Mouse (Mus musculus): ENCODE measurements at regions not wholly inside any gene's neighbourhood (a gene's known extent, or its start where the extent isn't known, plus 50 kb on each side); places are given as distances from the start of the nearest gene placed in this dataset.

DNA sequence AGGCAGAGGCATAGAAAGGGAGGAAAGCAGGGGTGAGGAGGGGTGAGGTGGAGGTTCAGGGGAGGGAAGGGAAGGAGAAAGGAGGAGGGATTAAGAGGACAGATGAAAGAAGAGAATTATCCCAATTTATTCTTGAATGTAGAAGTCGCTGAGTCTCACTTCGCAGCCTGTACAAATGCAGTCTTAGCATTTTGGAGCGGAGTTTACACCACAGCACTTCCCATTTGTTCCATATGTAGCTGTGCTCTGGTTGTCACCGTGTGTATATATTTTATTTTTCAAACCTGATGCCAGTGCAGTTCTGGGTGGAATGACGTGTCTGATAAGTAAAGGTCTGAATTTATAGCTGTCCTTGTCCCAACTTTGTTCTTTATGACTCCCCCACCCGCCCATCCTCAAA, 105.2 kb downstream of the Spata19 start:
- 79% methylated on average over 6 of the region's 6 CpGs for WGBS
- ATAC-seq (replicated peaks; ENCODE audit: extremely low read depth, insufficient read depth, low FRiP score) = no peak

DNA sequence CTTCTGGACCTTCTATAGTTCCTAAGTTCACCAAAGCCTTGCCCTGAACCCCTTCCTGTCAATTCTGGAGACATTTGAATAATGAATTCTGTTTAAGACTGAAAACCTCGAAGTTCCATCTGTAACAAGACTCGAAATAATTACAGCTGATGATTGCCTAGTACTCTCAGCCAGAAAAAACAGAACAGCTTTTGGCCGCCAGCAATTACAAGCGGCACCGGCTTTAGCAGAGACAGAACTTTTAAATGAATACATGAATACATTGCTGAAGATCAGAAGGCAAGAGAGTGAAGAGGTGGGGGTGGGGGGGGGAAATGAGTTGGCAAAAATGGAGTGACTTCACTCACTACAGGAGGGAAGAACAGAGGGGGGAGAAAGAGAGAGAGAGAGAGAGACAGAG, 112.6 kb downstream of the Spata19 start:
- no peaks in the 10 kb centered on the region for H3K4me1 ChIP-seq (ENCODE audit: control insufficient read depth, insufficient read depth, low read length)
- H3K4me2 ChIP-seq (ENCODE audit: low read depth, low read length) = no peak overlapping the region
- H3K9ac ChIP-seq (ENCODE audit: low read length) = no peak overlapping the region
- 72% methylated on average over 5 of the region's 5 CpGs for WGBS
- ATAC-seq (replicated peaks; ENCODE audit: extremely low read depth, insufficient read depth, low FRiP score) = no peak
- H3K36me3 ChIP-seq (ENCODE audit: control insufficient read depth, insufficient read depth) = no peaks in the 10 kb centered on the region
- H3K9me3 ChIP-seq (replicated peaks; ENCODE audit: control insufficient read depth, low read length) = no peaks in the 10 kb centered on the region
- no peak overlapping the region for H3K4me3 ChIP-seq (ENCODE audit: low read length)
- no peak overlapping the region for H3K27ac ChIP-seq (ENCODE audit: low read length)
- H3K27me3 ChIP-seq (ENCODE audit: control insufficient read depth, insufficient read depth, low read length) = no peaks in the 10 kb centered on the region

More for the DNA sequence above, 105.2 kb downstream of the Spata19 start:
- H3K9me3 ChIP-seq (replicated peaks; ENCODE audit: control insufficient read depth, low read length) = no peaks in the 10 kb centered on the region
- H3K9ac ChIP-seq (ENCODE audit: low read length) = no peak overlapping the region
- H3K4me1 ChIP-seq (ENCODE audit: control insufficient read depth, insufficient read depth, low read length) = peaks cover 4% of the 10 kb centered on the region
- H3K4me3 ChIP-seq (ENCODE audit: low read length) = no peak overlapping the region
- H3K4me2 ChIP-seq (ENCODE audit: low read depth, low read length) = no peak overlapping the region
- no peak overlapping the region for H3K27ac ChIP-seq (ENCODE audit: low read length)
- no peaks in the 10 kb centered on the region for H3K27me3 ChIP-seq (ENCODE audit: control insufficient read depth, insufficient read depth, low read length)
- no peaks in the 10 kb centered on the region for H3K36me3 ChIP-seq (ENCODE audit: control insufficient read depth, insufficient read depth)

DNA sequence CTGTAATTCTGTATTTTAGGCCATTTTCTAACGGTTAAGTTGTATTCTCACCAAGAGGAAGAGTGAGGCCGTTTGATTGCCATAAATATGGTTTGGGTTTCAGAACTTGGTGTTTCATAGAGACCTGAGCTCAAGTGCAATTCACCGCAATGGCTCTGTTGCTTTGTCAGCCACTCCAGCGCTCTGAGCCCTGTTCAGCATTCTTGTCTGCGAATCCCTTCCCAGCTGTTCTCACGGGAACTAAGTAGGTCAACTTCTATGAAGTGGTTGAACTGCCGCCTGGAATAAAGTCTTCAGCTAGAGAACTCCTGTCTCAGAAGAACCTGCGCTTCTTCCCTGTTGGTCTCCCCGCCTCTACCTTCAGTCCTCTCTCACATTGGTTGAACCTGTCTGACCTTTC, 113.1 kb downstream of the Spata19 start:
- Histone ChIP-seq H3K36me3 (ENCODE audit: control insufficient read depth, insufficient read depth) (no peaks in the 10 kb centered on the region), H3K9ac (ENCODE audit: low read length) (no peak overlapping the region), H3K4me2 (ENCODE audit: low read depth, low read length) (no peak overlapping the region), H3K4me1 (ENCODE audit: control insufficient read depth, insufficient read depth, low read length) (no peaks in the 10 kb centered on the region), H3K27ac (ENCODE audit: low read length) (no peak overlapping the region), H3K9me3 (replicated peaks; ENCODE audit: control insufficient read depth, low read length) (no peaks in the 10 kb centered on the region), H3K4me3 (ENCODE audit: low read length) (no peak overlapping the region), H3K27me3 (ENCODE audit: control insufficient read depth, insufficient read depth, low read length) (no peaks in the 10 kb centered on the region)
- WGBS = 85% methylated on average over 9 of the region's 9 CpGs
- no peak for ATAC-seq (replicated peaks; ENCODE audit: extremely low read depth, insufficient read depth, low FRiP score)

DNA sequence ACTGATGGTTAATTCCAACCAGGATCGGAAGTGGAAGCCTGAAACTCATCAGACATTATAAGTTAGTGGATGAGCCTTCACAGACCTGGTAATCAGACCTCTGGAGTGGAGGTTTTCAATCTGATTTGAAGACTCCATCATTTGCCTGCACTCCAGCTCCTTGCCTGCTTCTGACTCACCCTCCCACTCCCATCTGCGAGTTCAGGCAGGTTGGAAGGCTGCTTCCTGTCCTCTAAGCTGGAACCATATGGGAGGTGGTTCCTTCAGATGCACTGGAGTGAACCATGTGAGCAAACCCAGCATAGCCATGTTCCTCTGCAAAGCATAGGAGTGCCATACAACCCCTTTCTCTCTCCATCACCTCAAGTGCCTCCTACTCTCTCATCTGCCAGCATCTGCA, 114.6 kb downstream of the Spata19 start:
- H3K9me3 ChIP-seq (replicated peaks; ENCODE audit: control insufficient read depth, low read length) = no peaks in the 10 kb centered on the region
- no peaks in the 10 kb centered on the region for H3K27me3 ChIP-seq (ENCODE audit: control insufficient read depth, insufficient read depth, low read length)
- no peak overlapping the region for H3K4me2 ChIP-seq (ENCODE audit: low read depth, low read length)
- H3K9ac ChIP-seq (ENCODE audit: low read length) = no peak overlapping the region
- no peak for ATAC-seq (replicated peaks; ENCODE audit: extremely low read depth, insufficient read depth, low FRiP score)
- H3K4me3 ChIP-seq (ENCODE audit: low read length) = no peak overlapping the region
- no peaks in the 10 kb centered on the region for H3K36me3 ChIP-seq (ENCODE audit: control insufficient read depth, insufficient read depth)
- no peak overlapping the region for H3K27ac ChIP-seq (ENCODE audit: low read length)
- WGBS = 66% methylated on average over 2 of the region's 2 CpGs
- H3K4me1 ChIP-seq (ENCODE audit: control insufficient read depth, insufficient read depth, low read length) = no peaks in the 10 kb centered on the region

DNA sequence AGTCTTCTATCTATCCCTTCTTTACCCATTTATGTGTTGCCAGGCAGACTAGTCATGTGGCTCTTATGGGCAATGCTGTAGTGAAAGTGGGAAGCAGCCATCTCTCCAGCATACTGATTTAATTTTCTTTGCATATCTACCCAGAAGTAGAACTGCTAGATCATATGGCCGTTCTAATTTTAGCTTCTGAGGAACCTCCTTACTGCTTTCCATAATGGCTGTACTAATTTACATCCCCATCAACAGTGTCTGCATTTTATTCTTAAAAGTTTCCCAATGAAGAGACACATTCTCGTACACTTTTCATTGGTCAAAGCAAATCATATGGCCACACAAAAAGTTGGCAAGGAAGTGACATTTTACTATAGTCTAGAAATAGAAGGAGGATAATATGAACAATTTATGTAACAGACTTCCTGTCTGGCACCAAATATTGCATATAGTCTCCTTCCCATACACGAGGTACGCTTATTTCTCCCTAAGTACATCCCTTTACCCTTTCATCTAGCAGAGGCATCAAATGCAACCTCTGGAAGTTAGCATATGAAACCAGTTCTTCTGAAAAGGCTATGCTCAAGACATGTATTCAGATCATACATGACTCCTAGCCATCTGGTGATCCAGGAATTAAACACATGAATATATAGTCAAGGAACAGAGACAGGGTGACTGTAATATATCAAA, 119.0 kb downstream of the Spata19 start:
- Histone ChIP-seq H3K9ac (ENCODE audit: low read length) (no peak overlapping the region), H3K9me3 (replicated peaks; ENCODE audit: control insufficient read depth, low read length) (no peaks in the 10 kb centered on the region), H3K4me1 (ENCODE audit: control insufficient read depth, insufficient read depth, low read length) (no peaks in the 10 kb centered on the region), H3K36me3 (ENCODE audit: control insufficient read depth, insufficient read depth) (no peaks in the 10 kb centered on the region), H3K4me2 (ENCODE audit: low read depth, low read length) (no peak overlapping the region), H3K27me3 (ENCODE audit: control insufficient read depth, insufficient read depth, low read length) (no peaks in the 10 kb centered on the region), H3K4me3 (ENCODE audit: low read length) (no peak overlapping the region), H3K27ac (ENCODE audit: low read length) (no peak overlapping the region)
- no peak for ATAC-seq (replicated peaks; ENCODE audit: extremely low read depth, insufficient read depth, low FRiP score)
- 77% methylated on average over 4 of the region's 4 CpGs for WGBS

DNA sequence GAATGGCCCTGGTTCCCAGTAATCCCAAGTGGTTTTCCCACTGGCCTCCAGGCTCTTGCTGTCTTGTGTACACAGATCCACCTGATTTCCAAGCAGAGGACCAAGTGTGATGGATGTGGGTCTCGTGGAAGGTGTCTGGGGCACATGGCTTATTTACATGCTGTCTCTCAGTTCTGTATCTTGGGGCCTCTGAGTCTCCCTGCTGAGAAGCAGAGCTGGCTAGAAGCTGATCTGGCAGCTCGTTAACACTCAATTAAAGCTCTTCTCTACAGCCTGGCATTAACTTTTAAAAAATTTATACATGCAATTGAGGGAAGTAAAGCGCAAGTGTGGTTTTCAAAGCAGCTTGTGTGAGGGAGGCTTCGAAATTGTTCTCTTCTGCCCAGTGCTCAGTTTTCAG, 121.4 kb downstream of the Spata19 start:
- H3K9me3 ChIP-seq (replicated peaks; ENCODE audit: control insufficient read depth, low read length) = no peaks in the 10 kb centered on the region
- no peak overlapping the region for H3K27ac ChIP-seq (ENCODE audit: low read length)
- ATAC-seq (replicated peaks; ENCODE audit: extremely low read depth, insufficient read depth, low FRiP score) = no peak
- no peaks in the 10 kb centered on the region for H3K36me3 ChIP-seq (ENCODE audit: control insufficient read depth, insufficient read depth)
- H3K9ac ChIP-seq (ENCODE audit: low read length) = no peak overlapping the region
- no peak overlapping the region for H3K4me2 ChIP-seq (ENCODE audit: low read depth, low read length)
- H3K27me3 ChIP-seq (ENCODE audit: control insufficient read depth, insufficient read depth, low read length) = no peaks in the 10 kb centered on the region
- H3K4me3 ChIP-seq (ENCODE audit: low read length) = no peak overlapping the region
- no peaks in the 10 kb centered on the region for H3K4me1 ChIP-seq (ENCODE audit: control insufficient read depth, insufficient read depth, low read length)
- 52% methylated on average over 4 of the region's 4 CpGs for WGBS

DNA sequence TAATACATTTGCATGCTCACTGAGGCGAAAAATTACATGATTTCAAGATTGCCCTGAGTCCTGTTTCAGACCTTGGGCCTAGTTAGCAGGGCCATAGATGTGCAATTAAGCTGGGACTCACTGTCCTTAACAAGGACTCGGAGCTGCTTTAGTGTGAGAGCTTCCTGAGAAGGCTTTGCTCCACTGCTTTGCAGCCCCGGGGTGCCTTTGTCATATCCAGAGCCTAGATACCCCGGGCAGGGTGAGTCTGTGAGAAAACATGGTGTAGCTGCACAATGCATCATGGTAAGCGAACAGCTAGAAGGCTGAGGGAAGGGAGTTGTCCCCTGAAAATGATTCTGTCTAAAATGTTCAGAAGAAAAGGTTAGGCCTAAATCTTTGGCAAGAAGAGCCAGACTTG, 123.1 kb downstream of the Spata19 start:
- no peaks in the 10 kb centered on the region for H3K4me1 ChIP-seq (ENCODE audit: control insufficient read depth, insufficient read depth, low read length)
- 66% methylated on average over 5 of the region's 5 CpGs for WGBS
- no peak for ATAC-seq (replicated peaks; ENCODE audit: extremely low read depth, insufficient read depth, low FRiP score)
- H3K4me2 ChIP-seq (ENCODE audit: low read depth, low read length) = no peak overlapping the region
- H3K9me3 ChIP-seq (replicated peaks; ENCODE audit: control insufficient read depth, low read length) = no peaks in the 10 kb centered on the region
- no peaks in the 10 kb centered on the region for H3K36me3 ChIP-seq (ENCODE audit: control insufficient read depth, insufficient read depth)
- H3K9ac ChIP-seq (ENCODE audit: low read length) = no peak overlapping the region
- no peak overlapping the region for H3K27ac ChIP-seq (ENCODE audit: low read length)
- no peaks in the 10 kb centered on the region for H3K27me3 ChIP-seq (ENCODE audit: control insufficient read depth, insufficient read depth, low read length)
- H3K4me3 ChIP-seq (ENCODE audit: low read length) = no peak overlapping the region

DNA sequence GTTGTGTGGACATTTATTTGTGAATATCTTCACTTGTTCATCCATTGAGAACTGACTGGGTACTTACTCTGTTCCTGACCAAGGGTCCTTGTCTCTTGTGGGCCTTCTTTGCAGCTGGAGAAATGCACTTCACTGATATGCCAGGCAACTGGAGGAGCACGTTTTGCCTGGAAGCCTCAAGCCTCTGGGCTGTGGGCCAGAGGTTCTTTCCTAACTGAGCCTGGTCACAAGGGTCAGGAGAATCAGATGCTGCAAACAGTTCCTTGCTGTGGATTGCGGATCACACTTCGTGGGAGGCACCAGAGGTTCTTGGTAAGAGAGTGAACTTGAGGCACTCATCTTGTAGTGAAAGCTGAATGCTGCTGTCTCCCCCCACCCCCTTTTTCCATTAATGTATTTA, 124.6 kb downstream of the Spata19 start:
- Histone ChIP-seq H3K27me3 (ENCODE audit: control insufficient read depth, insufficient read depth, low read length) (no peaks in the 10 kb centered on the region), H3K27ac (ENCODE audit: low read length) (no peak overlapping the region), H3K4me2 (ENCODE audit: low read depth, low read length) (no peak overlapping the region), H3K9ac (ENCODE audit: low read length) (no peak overlapping the region), H3K36me3 (ENCODE audit: control insufficient read depth, insufficient read depth) (no peaks in the 10 kb centered on the region), H3K4me1 (ENCODE audit: control insufficient read depth, insufficient read depth, low read length) (no peaks in the 10 kb centered on the region), H3K9me3 (replicated peaks; ENCODE audit: control insufficient read depth, low read length) (no peaks in the 10 kb centered on the region), H3K4me3 (ENCODE audit: low read length) (no peak overlapping the region)
- 38% methylated on average over 3 of the region's 3 CpGs for WGBS
- no peak for ATAC-seq (replicated peaks; ENCODE audit: extremely low read depth, insufficient read depth, low FRiP score)

DNA sequence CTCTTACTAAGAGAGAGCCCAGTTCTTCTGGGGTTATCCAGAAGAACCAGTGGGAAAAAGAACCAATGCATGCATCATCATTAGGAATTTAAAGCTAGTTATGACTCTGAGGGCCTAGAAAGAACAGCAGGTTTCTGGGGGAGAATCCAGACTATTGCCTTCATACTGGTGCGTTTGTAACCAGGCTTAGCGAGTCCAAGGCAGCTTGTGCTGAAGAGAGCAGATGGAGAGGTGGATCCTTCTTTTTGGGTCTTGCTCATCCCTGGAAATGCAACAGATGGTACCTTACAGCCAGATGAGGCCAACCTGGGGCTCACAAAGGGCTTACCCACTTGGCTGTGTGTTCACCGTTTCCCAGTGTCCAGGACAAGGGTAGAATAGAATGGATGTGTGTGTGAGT, 130.1 kb downstream of the Spata19 start:
- 76% methylated on average over 3 of the region's 3 CpGs for WGBS
- H3K4me2 ChIP-seq (ENCODE audit: low read depth, low read length) = no peak overlapping the region

More for the DNA sequence above, 130.1 kb downstream of the Spata19 start:
- no peak for ATAC-seq (replicated peaks; ENCODE audit: extremely low read depth, insufficient read depth, low FRiP score)
- no peak overlapping the region for H3K9ac ChIP-seq (ENCODE audit: low read length)
- H3K36me3 ChIP-seq (ENCODE audit: control insufficient read depth, insufficient read depth) = no peaks in the 10 kb centered on the region
- H3K4me3 ChIP-seq (ENCODE audit: low read length) = no peak overlapping the region
- H3K27ac ChIP-seq (ENCODE audit: low read length) = no peak overlapping the region
- no peaks in the 10 kb centered on the region for H3K4me1 ChIP-seq (ENCODE audit: control insufficient read depth, insufficient read depth, low read length)
- no peaks in the 10 kb centered on the region for H3K9me3 ChIP-seq (replicated peaks; ENCODE audit: control insufficient read depth, low read length)
- no peaks in the 10 kb centered on the region for H3K27me3 ChIP-seq (ENCODE audit: control insufficient read depth, insufficient read depth, low read length)
